Mouse (Mus musculus) stomach, postnatal 0 days (tissue): ENCODE measurements around the gene Megf11.

ENCODE experiments used
- CTCF ChIP-seq: IDR thresholded peaks from 2 replicates; pipeline ENCODE4 v1.5.1; 2016; ENCODE audit warnings: antibody characterized with exemption, low read depth, mild to moderate bottlenecking, moderate library complexity
- EP300 ChIP-seq: optimal IDR thresholded peaks from 2 replicates; pipeline ENCODE3; 2016; ENCODE audit warnings: antibody characterized with exemption

DNA sequence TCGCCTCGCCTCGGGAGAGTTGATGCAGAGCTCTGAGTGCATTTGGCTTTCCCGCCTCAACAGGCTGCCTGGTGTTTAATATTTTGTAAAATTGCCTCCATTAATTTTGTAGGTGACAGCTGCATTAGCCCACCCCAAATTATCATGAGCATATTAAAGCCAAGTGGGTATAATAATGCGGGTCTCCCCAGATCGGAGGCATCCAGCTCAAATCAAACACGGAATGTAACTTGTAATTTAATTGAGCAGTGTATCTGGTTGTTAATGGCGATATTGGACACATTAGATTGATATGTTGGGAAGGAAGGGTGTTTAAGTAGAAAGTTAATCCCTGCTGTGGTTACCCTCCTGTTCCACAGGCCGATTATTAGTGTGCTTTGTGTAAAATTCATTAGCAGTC, 264.0 kb downstream of the Megf11 start:
- TF ChIP-seq CTCF = no peak
- TF ChIP-seq EP300 = no peak
